Mouse (Mus musculus) midbrain, embryonic 16.5 days (tissue): Measurements from ENCODE around the gene Ube3b. TPM values are rescaled to one million over a fixed set of nuclear protein-coding genes. Genes with fewer than 3 reads are reported as not detected.

Experiments used
- ATAC-seq: fragments of 200-750 bp; cut with Nextera tagmentation; 2 replicates; pipeline ENCODE4 v1.8.0; 2017; ENCODE audit warnings: moderate TSS enrichment
- H3K27ac ChIP-seq: fragments of 300-500 bp; sonication (generic); 2 replicates; pipeline ENCODE4 v1.5.1; 2014; ENCODE audit warnings: mild to moderate bottlenecking, low read length, mixed read lengths
- H3K27me3 ChIP-seq: fragments of 300-500 bp; sonication (generic); 2 replicates; pipeline ENCODE4 v1.6.1; 2014; ENCODE audit warnings: low read depth, low read length, mixed read lengths; ENCODE audit not compliant: control insufficient read depth, insufficient read depth
- H3K36me3 ChIP-seq: fragments of 300-500 bp; sonication (generic); 2 replicates; pipeline ENCODE4 v1.6.1; 2014; ENCODE audit warnings: mild to moderate bottlenecking, low read length, moderate library complexity, mixed read lengths; ENCODE audit not compliant: control insufficient read depth, insufficient read depth
- H3K4me1 ChIP-seq: fragments of 300-500 bp; sonication (generic); 2 replicates; pipeline ENCODE4 v1.6.1; 2014; ENCODE audit warnings: mild to moderate bottlenecking, low read length, mixed read lengths; ENCODE audit not compliant: control insufficient read depth, insufficient read depth
- H3K4me2 ChIP-seq: fragments of 300-500 bp; sonication (generic); 2 replicates; pipeline ENCODE4 v1.6.1; 2014; ENCODE audit warnings: mild to moderate bottlenecking, low read length, mixed read lengths
- H3K4me3 ChIP-seq: fragments of 300-500 bp; sonication (generic); 2 replicates; pipeline ENCODE4 v1.5.1; 2014; ENCODE audit warnings: low read depth, mild to moderate bottlenecking, low read length, moderate library complexity, mixed read lengths
- H3K9ac ChIP-seq: fragments of 300-500 bp; sonication (generic); 2 replicates; pipeline ENCODE4 v1.6.1; 2014; ENCODE audit warnings: low read depth, low read length, mixed read lengths
- H3K9me3 ChIP-seq: fragments of 300-500 bp; sonication (generic); replicated peaks from 2 replicates; pipeline ENCODE4 v1.6.1; 2014; ENCODE audit warnings: mild to moderate bottlenecking, low read length, mixed read lengths; ENCODE audit not compliant: control insufficient read depth, poor library complexity, severe bottlenecking
- WGBS: fragments of 180-500 bp; shearing (Covaris S2); extraction: QIAGEN DNeasy Blood & Tissue Kit; methylation state at CpG from one replicate; pipeline ENCODE4 v1.1.7; 2014; 5-methylcytosine and 5-hydroxymethylcytosine counted together
- polyA plus RNA-seq: library from polyadenylated mRNA; unstranded; fragments of >200 nt; fragmentation: Nextera tagmentation; extraction: Ambion mirVana; gene quantifications from 2 replicates; pipeline ENCODE4 v1.2.1, GENCODE M21; 2015

Gene Ube3b
- polyA plus RNA-seq, 1 experiment from 2014 or later = 35.6 TPM

DNA sequence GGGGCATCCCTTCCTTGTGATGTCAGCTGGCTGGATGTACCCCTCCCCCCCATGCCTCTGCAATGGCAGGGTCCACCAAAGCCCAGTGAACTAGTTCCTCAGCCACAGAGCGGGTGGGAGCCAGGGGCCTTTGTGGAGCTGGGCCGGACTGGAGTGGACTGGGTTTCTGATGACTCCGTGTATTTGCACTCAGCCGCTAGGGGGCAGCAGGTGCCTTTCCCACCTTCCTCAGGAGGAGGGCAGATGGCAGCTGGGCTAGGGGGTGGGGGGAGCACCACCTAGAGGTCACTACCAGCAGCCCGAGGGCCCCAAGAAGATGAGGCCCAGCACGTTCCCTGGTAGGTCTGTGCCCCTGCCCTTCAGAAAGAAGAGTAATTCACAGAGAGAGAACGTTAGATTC, 80.8 kb downstream of the Ube3b start:
- no peaks in the 10 kb centered on the region for H3K9me3 ChIP-seq
- H3K4me3 ChIP-seq = no peak overlapping the region
- 7% methylated on average over 7 of the region's 7 CpGs for WGBS
- peaks cover 8% of the 10 kb centered on the region for H3K4me1 ChIP-seq
- H3K36me3 ChIP-seq = 0 out of 2 replicates have a peak, but pooled peaks cover 3% of the 10 kb centered on the region
- no peaks in the 10 kb centered on the region for H3K27me3 ChIP-seq
- H3K27ac ChIP-seq = no peak overlapping the region
- no peak overlapping the region for H3K4me2 ChIP-seq
- H3K9ac ChIP-seq = no peak overlapping the region
- no peak; the same call in 1 of the 2 replicates for ATAC-seq

- ATAC-seq = no peak
- no peak overlapping the region for H3K4me2 ChIP-seq
- H3K9me3 ChIP-seq = no peaks in the 10 kb centered on the region
- H3K36me3 ChIP-seq = 0 out of 2 replicates have a peak, but pooled peaks cover 3% of the 10 kb centered on the region
- H3K4me3 ChIP-seq = no peak overlapping the region
- WGBS = 79% methylated on average over 24 of the region's 24 CpGs
- H3K27me3 ChIP-seq = no peaks in the 10 kb centered on the region
- H3K4me1 ChIP-seq = peaks cover 18% of the 10 kb centered on the region
- H3K9ac ChIP-seq = no peak overlapping the region
- no peak overlapping the region for H3K27ac ChIP-seq
Measured at GRCm38 (mm10) chr5:114462067-114463040, 81.9 kb downstream of the Ube3b start.

GRCm38 (mm10) chr5:114464561-114464960, 84.2 kb downstream of the Ube3b start:
- 92% methylated on average over 2 of the region's 2 CpGs for WGBS
- Histone ChIP-seq H3K4me1 (peaks cover 26% of the 10 kb centered on the region), H3K27ac (no peak overlapping the region), H3K4me2 (no peak overlapping the region), H3K27me3 (no peaks in the 10 kb centered on the region), H3K4me3 (no peak overlapping the region), H3K36me3 (no peaks in the 10 kb centered on the region), H3K9ac (no peak overlapping the region), H3K9me3 (no peaks in the 10 kb centered on the region)
- no peak for ATAC-seq

DNA sequence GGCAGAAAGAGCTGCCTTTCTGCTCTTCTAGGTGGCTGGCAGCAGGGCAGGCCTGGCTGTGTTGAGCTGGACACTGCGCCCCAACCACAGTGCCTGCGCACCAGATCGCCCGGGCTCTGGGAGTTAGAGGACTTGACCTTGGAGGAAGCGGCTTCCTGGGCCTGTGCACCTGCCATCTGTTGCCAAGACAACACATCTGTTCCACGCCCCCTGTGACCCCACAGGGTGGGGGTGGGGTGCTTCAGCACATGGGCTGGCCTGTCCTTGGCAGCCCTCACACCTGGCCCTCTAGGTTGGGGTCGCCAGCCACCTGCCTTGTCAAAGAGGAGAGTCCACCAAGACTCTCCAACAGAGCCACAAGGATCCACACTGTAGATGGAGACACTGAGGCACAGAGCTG, 85.2 kb downstream of the Ube3b start:
- H3K9me3 ChIP-seq = no peaks in the 10 kb centered on the region
- H3K4me1 ChIP-seq = peaks cover 26% of the 10 kb centered on the region
- peak overlapping the region; percentile 7; the same call in 1 of the 2 replicates for H3K9ac ChIP-seq
- 49% methylated on average over 7 of the region's 7 CpGs for WGBS
- no peak overlapping the region for H3K4me3 ChIP-seq
- no peak overlapping the region for H3K27ac ChIP-seq
- no peak overlapping the region for H3K4me2 ChIP-seq
- ATAC-seq = no peak
- H3K27me3 ChIP-seq = no peaks in the 10 kb centered on the region
- H3K36me3 ChIP-seq = no peaks in the 10 kb centered on the region

DNA sequence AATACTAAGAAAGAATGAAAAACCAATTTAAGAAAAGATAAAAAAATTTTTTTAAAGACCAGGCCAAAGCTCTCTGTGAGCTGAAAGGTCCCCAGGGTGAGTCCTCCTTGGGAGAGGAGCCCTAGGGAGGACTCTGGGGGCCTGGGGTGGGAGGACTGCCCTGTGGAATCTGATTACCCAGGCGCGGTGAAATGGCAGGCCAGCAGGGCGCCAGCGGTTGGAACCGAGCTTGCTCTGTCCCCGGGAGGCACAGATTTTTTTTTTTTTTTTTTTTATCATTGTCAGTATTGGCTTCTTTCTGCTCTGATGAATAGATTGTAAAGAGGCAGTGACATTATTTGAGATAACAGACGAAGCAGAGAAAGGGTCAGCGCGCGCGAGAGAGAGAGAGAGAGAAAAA, 86.6 kb downstream of the Ube3b start:
- Histone ChIP-seq H3K4me3 (peak overlapping the region; percentile 28), H3K36me3 (no peaks in the 10 kb centered on the region), H3K9me3 (no peaks in the 10 kb centered on the region), H3K27me3 (no peaks in the 10 kb centered on the region), H3K9ac (peak overlapping the region; percentile 62), H3K4me2 (peak overlapping the region; percentile 56), H3K27ac (peak overlapping the region; percentile 83), H3K4me1 (peaks cover 26% of the 10 kb centered on the region)
- WGBS = under 1% methylated on average over 11 of the region's 11 CpGs
- peak; percentile 59 for ATAC-seq

GRCm38 (mm10) chr5:114467430-114467829, 87.0 kb downstream of the Ube3b start:
- peak; percentile 86 for ATAC-seq
- H3K4me2 ChIP-seq = peak overlapping the region; percentile 56
- peak overlapping the region; percentile 62 for H3K9ac ChIP-seq
- H3K27me3 ChIP-seq = no peaks in the 10 kb centered on the region
- under 1% methylated on average over 12 of the region's 13 CpGs for WGBS
- peak overlapping the region; percentile 83 for H3K27ac ChIP-seq
- H3K36me3 ChIP-seq = no peaks in the 10 kb centered on the region
- H3K4me1 ChIP-seq = peaks cover 26% of the 10 kb centered on the region
- no peaks in the 10 kb centered on the region for H3K9me3 ChIP-seq
- peak overlapping the region; percentile 28 for H3K4me3 ChIP-seq

GRCm38 (mm10) chr5:114468007-114468406, 87.6 kb downstream of the Ube3b start:
- Histone ChIP-seq H3K4me1 (peaks cover 26% of the 10 kb centered on the region), H3K4me3 (no peak overlapping the region), H3K27me3 (no peaks in the 10 kb centered on the region), H3K4me2 (peak overlapping the region; percentile 56; the same call in 1 of the 2 replicates), H3K9me3 (no peaks in the 10 kb centered on the region), H3K27ac (peak overlapping the region; percentile 83), H3K36me3 (no peaks in the 10 kb centered on the region), H3K9ac (peak overlapping the region; percentile 7; the same call in 1 of the 2 replicates)
- 44% methylated on average over 4 of the region's 4 CpGs for WGBS
- ATAC-seq = no peak

DNA sequence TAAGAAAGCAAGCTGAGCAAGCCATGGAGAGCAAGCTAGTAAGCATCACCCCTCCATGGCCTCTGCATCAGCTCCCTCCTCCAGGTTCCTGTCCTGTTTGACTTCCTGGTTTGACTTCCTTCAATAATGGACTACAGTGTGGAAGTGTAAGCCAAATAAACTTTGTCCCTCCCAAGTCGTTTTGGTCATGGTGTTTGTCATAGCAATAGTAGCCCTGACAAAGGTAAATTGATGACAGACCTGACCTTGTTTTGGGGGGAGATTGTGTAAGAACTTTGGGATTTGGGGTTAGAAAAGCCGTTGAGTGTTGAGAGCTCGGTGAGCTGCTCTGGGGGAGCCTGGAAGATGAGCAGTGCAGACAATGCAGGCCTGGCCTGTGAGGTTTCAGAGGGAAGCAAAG, 90.0 kb downstream of the Ube3b start:
- WGBS = 83% methylated on average over 3 of the region's 3 CpGs
- Histone ChIP-seq H3K27me3 (no peaks in the 10 kb centered on the region; the same call in 1 of the 2 replicates), H3K9ac (no peak overlapping the region), H3K9me3 (no peaks in the 10 kb centered on the region), H3K36me3 (no peaks in the 10 kb centered on the region), H3K4me3 (no peak overlapping the region), H3K4me2 (no peak overlapping the region), H3K27ac (no peak overlapping the region), H3K4me1 (peaks cover 30% of the 10 kb centered on the region)
- no peak for ATAC-seq
